Mouse (Mus musculus) monocyte, adult 2 months (primary cell): ENCODE measurements around the gene Taf9.
A peak's percentile ranks its signal among the peaks of the same experiment; 100 is the strongest.

ENCODE experiments used
- DNase-seq, 2 experiments: peaks; one replicate each; pipeline ENCODE4 v3.0.0; 2022; ENCODE audit warnings: low spot score in 2 of 2, low read depth in 1 of 2

The Taf9 gene

GRCm38 (mm10) chr13:100669291-100670022 is 18.1 kb downstream of the Taf9 start, which contains the start of gene Ccdc125:
Gene Ccdc125 (plus strand): TSS chr13:100669717.
- no peak for DNase-seq

- no peak for DNase-seq
These were observed 18.9 kb downstream of the Taf9 start for GRCm38 (mm10) chr13:100670181-100670741.

GRCm38 (mm10) chr13:100675936-100676635 is 24.7 kb downstream of the Taf9 start:
- peak; percentile 15 to 16 for DNase-seq

DNA sequence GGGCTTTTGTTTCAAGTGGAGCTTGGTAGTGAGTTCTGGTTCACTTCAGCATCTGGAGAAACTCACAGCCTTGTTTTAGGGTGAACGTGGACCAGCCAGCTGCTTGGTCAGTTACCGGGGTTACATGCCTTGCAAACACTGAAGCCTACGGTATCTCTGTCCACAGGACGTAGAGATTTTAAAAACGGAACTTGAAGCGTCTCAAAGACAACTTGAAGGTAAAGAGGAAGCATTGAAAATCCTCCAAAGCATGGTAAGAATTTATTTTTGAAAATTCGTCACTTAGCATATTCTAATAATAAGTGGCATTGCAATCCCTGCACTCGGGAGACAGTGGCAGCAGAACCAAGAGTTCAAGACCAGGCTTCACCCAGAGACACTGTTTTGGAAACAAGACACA is 30.2 kb downstream of the Taf9 start:
- no peak for DNase-seq

DNA sequence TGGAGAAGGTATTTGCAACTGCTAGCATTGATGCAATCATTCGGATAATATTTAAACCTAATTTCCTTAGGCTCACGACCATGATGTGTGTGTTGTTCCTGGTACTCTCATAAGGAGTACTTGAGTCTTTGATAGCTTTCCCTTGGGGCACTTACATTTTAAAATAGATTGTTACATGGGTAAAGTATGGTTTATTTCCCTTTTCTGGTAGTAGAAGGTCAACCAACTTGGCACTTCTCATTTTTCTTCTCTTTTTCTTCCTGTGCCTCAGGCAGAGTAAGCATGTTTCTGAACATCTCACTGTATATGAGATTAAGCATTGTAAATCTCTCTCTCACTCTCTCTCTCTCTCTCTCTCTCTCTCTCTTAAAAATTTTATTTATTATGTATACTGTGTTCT is 31.5 kb downstream of the Taf9 start:
- DNase-seq, result no peak

- no peak for DNase-seq
These were observed 33.0 kb downstream of the Taf9 start for GRCm38 (mm10) chr13:100684355-100684754.

GRCm38 (mm10) chr13:100687513-100687912 is 36.1 kb downstream of the Taf9 start:
- DNase-seq, result no peak

DNA sequence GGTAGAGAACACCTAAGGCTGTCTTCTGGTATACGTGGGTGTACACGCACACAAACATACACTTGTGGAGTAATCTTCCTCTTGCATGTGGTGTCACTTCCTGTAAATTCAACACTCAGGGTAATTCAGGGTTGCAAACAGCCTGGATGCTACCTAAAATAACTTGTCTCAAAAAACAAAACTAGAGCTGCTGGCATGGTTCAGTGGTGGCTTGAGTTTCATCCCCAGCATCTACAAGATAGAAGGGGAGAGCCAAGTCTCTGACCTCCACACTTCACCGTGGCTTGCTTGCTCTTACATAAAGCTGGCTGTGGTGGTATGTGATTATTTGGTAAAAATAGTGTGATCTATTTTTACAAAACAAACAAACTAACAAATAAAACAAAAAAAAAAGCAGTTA is 46.2 kb downstream of the Taf9 start:
- DNase-seq, result no peak

DNA sequence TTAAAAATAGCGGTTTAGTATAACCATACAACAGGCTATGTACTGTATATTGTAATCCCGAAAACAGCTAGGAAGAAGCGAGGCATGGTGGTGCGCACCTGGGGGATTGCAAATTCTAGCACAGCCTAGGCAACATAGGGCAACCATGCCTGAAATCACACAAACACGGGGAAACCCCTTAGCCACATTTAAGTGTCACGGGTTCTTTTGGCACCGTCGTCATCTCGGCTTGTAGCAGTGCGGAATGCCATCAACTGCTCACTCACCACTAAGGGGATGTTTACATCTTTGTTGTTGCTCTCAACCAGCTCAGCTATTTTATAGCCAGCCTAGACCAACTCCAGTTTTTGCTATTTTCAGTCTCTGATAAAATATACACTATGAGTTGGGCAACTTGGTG is 47.5 kb downstream of the Taf9 start:
- DNase-seq, result no peak

GRCm38 (mm10) chr13:100703468-100703867 is 52.1 kb downstream of the Taf9 start:
- no peak for DNase-seq
